Mouse (Mus musculus): Measurements from ENCODE around the gene Ebi3.

DNA sequence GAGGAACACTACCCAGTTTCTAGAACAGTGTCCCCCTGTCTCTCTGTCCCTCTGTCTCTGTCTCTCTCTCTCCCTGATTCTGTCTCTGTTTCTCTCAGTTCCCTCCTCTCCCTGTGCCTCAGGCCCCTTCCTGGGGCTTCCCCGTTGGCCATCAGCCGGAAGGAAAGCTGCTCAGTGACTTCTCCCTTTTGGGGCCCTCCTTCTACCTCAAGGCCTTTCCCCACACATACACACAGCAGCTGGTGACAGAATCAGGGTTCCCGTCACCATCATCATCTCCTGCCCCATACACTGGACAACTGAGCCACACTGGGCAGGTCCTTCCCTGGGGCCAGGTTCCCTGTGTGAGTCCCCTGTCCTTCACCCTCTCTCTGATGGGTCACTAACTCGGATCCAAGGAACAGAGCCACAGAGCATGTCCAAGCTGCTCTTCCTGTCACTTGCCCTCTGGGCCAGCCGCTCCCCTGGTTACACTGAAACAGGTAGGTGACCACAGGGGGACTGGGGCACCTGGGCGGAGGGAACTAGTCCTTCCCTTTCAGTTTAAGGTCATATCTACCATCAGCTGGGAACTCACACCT is at the start of gene Ebi3:
- TF ChIP-seq POLR2A (IDR thresholded peaks at IDR 0.05; ENCODE audit: low read depth, low read length) = no peak
- no peak for TF ChIP-seq CTCF (IDR thresholded peaks at IDR 0.05; ENCODE audit: borderline replicate concordance, insufficient read depth, low read length)
